Mouse (Mus musculus): ENCODE measurements around the gene Morf4l1. TPM values are rescaled to one million over a fixed set of nuclear protein-coding genes. Genes with fewer than 3 reads are reported as not detected.

Gene Morf4l1
- polyA plus RNA-seq, 1 experiment, result 775 TPM

DNA sequence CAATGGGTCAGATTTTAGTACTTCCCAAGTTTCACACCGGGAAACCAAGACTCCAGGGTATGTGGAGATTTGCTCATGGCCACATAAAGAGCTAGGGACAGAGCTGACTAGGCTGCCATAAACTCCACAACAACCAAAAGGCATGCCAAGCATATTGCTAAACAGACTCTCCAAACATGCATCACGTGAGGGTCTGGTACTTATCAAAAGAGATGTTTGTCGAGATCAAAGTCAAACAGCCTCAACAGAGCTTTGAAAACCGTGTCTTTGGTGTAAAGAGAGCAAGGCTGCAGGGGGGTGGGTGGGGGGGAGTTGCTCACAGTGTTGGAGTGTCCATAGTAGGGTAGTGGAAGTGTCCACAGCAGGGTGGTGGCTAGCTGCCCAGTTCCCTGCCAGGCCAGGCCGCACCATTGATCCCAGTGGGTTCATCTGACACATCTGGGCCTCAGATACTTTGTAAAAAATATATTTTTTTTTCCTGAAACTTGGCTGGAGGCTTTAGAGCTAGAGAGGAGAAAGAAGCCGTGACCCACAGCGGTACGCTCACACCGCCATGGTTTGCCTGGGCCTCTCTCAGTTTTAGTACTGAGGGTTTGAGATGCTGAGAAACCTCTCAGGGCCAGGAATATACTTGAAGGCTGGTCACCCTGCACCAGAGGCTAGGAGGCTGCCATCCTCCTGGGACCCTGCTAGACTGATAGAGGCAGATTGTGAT is 21.5 kb upstream of the Morf4l1 start:
- Histone ChIP-seq H3K4me3 (ENCODE audit: control insufficient read depth, low read depth, low read length) (no peak overlapping the region), H3K36me3 (ENCODE audit: control insufficient read depth, insufficient read depth, low read length) (no peaks in the 10 kb centered on the region), H3K4me1 (ENCODE audit: control insufficient read depth, insufficient read depth, low read length) (no peaks in the 10 kb centered on the region), H3K27ac (ENCODE audit: control insufficient read depth, insufficient read depth, low read depth, low read length) (no peak overlapping the region), H3K27me3 (ENCODE audit: control insufficient read depth, insufficient read depth, low read length) (no peaks in the 10 kb centered on the region)
- TF ChIP-seq POLR2A (IDR thresholded peaks at IDR 0.05; ENCODE audit: control insufficient read depth, low read depth, low read length), result no peak
- TF ChIP-seq CTCF (IDR thresholded peaks at IDR 0.05; ENCODE audit: control insufficient read depth, insufficient read depth, insufficient replicate concordance, low read depth, low read length), result no peak

DNA sequence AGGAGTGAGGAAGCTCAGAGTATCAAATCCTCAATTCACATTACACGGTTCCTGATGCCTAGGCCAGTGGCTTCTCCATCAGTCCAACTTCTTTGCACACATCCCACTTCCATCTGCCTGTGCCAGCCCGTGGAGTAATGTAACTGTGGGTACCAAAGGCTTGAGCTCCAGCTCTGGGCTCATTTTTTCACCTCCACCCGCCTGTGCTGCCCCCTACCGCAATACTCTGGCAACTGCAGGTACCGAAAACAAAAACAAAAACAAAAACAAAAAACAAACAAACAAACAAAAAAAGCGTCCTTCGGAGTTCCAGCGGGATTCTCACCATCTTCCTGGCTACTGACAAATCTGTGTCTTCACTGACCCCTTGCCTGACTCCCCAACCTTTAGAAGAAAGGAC is 20.9 kb upstream of the Morf4l1 start:
- H3K27me3 ChIP-seq (ENCODE audit: control insufficient read depth, insufficient read depth, low read length), result no peaks in the 10 kb centered on the region
- H3K36me3 ChIP-seq (ENCODE audit: control insufficient read depth, insufficient read depth, low read length), result no peaks in the 10 kb centered on the region
- H3K4me3 ChIP-seq (ENCODE audit: control insufficient read depth, low read depth, low read length), result no peak overlapping the region
- no peak overlapping the region for H3K27ac ChIP-seq (ENCODE audit: control insufficient read depth, insufficient read depth, low read depth, low read length)
- TF ChIP-seq POLR2A (IDR thresholded peaks at IDR 0.05; ENCODE audit: control insufficient read depth, low read depth, low read length), result no peak
- peak; percentile 11; the same call in 1 of the 2 replicates for TF ChIP-seq CTCF (IDR thresholded peaks at IDR 0.05; ENCODE audit: control insufficient read depth, insufficient read depth, insufficient replicate concordance, low read depth, low read length)
- no peaks in the 10 kb centered on the region for H3K4me1 ChIP-seq (ENCODE audit: control insufficient read depth, insufficient read depth, low read length)

DNA sequence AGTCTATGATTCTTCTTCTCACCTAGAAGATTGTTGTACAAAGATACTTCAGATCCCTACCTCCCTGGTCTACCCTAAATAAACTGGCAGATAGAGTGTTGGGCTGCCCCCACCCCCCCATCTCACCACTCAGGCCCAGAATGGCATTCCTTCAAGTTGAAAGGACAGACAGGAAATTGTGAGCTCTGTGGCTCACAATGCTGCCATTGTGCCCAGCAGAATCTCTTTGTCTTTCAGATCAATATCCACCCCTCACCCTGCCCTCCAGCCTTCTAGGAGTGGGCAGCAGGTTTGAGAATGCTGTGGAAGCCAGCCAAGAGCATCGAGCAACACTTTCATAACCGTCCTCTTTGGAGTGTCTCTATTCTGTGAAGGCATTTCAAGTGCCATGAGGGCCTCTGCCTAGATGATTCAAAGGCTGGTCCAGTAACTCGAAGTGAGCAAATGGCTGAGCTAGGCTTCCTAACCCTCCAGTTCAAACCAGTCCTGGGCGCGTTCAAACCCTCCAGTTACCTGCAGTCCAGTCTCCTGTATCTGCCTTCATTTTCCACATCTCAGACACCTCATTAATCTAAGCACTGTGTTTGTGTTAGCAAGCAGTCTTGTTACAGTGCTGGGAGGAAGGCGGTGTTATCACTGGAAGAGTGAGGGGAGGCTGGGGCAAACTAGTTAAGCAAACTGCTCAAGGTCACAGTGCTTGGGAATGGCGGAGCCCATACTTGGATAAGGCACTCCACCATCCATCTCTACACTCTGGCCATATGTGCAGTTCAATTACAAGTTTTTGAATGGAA is 19.2 kb upstream of the Morf4l1 start:
- no peak overlapping the region for H3K27ac ChIP-seq (ENCODE audit: control insufficient read depth, insufficient read depth, low read depth, low read length)
- H3K4me1 ChIP-seq (ENCODE audit: control insufficient read depth, insufficient read depth, low read length), result no peaks in the 10 kb centered on the region
- no peak overlapping the region for H3K4me3 ChIP-seq (ENCODE audit: control insufficient read depth, low read depth, low read length)
- no peaks in the 10 kb centered on the region for H3K27me3 ChIP-seq (ENCODE audit: control insufficient read depth, insufficient read depth, low read length)
- no peaks in the 10 kb centered on the region for H3K36me3 ChIP-seq (ENCODE audit: control insufficient read depth, insufficient read depth, low read length)
- no peak for TF ChIP-seq CTCF (IDR thresholded peaks at IDR 0.05; ENCODE audit: control insufficient read depth, insufficient read depth, insufficient replicate concordance, low read depth, low read length)
- TF ChIP-seq POLR2A (IDR thresholded peaks at IDR 0.05; ENCODE audit: control insufficient read depth, low read depth, low read length), result no peak

DNA sequence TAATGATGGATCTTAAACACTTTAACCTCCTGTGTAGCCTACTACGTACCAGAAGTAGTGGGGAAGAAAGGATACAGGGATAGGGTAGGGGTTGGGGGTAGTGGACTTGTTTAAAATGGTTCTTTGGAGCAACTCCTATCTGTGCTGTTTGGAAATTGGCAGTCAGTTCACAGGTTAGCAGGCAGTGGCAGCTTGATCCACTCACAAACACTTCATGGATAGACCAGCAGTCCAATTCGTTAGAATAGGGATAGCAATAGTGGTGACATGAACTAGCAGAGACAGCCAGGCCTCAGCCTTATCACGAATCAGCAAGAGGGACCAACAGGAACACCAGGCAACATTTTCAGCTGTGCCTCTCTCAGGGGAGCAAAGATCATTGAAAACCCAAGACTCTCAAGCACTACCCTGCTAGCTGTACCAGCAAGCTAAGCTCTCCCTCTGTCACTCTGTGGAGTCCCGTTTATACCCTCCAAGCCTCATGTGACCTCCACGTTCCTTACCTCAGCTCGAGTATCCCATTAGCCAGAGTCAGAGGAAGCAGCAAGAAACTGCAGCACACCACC is 14.1 kb upstream of the Morf4l1 start:
- no peak overlapping the region for H3K4me3 ChIP-seq (ENCODE audit: control insufficient read depth, low read depth, low read length)
- no peak overlapping the region for H3K27ac ChIP-seq (ENCODE audit: control insufficient read depth, insufficient read depth, low read depth, low read length)
- H3K27me3 ChIP-seq (ENCODE audit: control insufficient read depth, insufficient read depth, low read length), result no peaks in the 10 kb centered on the region
- TF ChIP-seq POLR2A (IDR thresholded peaks at IDR 0.05; ENCODE audit: control insufficient read depth, low read depth, low read length) (no peak), CTCF (IDR thresholded peaks at IDR 0.05; ENCODE audit: control insufficient read depth, insufficient read depth, insufficient replicate concordance, low read depth, low read length) (no peak)
- H3K36me3 ChIP-seq (ENCODE audit: control insufficient read depth, insufficient read depth, low read length), result no peaks in the 10 kb centered on the region
- peaks cover 7% of the 10 kb centered on the region for H3K4me1 ChIP-seq (ENCODE audit: control insufficient read depth, insufficient read depth, low read length)

DNA sequence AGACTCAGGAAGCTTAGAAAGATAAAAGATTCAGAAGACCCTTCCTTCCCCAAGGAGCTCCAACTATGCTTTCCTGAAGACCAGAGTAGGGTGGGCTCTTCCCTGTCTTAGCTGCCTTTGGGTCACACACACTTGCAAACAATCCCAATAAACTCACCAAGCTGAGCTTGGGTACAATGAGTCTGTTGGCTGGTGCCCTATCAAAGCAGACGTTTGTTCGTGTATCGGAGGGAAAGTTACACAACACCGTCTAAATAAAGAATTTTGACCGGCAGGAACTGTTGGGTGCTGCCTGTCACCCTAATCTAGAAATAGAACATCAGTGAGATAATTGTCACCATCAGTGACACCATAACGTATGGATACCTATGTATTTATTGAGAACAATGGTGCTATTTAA is 12.6 kb upstream of the Morf4l1 start:
- no peaks in the 10 kb centered on the region for H3K36me3 ChIP-seq (ENCODE audit: control insufficient read depth, insufficient read depth, low read length)
- H3K27me3 ChIP-seq (ENCODE audit: control insufficient read depth, insufficient read depth, low read length), result no peaks in the 10 kb centered on the region
- peaks cover 7% of the 10 kb centered on the region for H3K4me1 ChIP-seq (ENCODE audit: control insufficient read depth, insufficient read depth, low read length)
- TF ChIP-seq POLR2A (IDR thresholded peaks at IDR 0.05; ENCODE audit: control insufficient read depth, low read depth, low read length), result no peak
- no peak for TF ChIP-seq CTCF (IDR thresholded peaks at IDR 0.05; ENCODE audit: control insufficient read depth, insufficient read depth, insufficient replicate concordance, low read depth, low read length)
- no peak overlapping the region for H3K27ac ChIP-seq (ENCODE audit: control insufficient read depth, insufficient read depth, low read depth, low read length)
- no peak overlapping the region for H3K4me3 ChIP-seq (ENCODE audit: control insufficient read depth, low read depth, low read length)

DNA sequence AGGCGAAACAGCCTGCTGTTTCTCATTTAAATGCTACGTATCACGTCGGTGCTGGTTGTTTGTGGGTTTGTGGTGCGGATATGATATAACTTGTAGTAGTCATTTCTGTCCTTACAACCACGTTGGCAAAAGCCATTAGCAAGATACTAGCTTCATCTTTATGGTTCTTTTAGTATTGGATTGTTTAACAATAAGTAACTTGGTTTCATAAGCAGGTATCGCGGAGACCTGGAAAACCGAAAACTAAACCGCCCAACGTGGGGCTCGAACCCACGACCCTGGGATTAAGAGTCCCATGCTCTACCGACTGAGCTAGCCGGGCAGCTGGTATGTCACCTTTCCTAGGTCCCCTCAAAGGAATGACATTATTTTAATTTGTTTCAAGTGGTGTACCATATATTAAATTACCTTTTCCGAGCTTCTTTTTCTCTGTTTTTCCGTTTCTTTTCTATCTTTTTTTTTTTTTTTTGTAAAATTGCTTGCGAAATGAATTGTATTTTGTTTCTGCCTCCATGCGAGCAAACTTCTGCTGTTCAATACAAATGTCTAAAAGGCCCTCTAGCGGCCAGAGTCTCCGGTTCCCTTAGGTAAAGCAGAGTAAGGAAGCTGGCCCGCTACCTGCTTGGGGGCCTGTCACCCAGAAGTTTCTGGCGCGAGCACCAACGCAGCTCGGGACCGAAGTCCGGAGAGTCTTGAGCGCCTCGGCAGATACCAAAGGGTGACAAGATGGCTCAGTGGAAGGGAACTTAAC is 11.9 kb upstream of the Morf4l1 start:
- H3K4me3 ChIP-seq (ENCODE audit: control insufficient read depth, low read depth, low read length), result peak overlapping the region; percentile 25; the same call in 1 of the 2 replicates
- 0 out of 2 replicates have a peak overlapping the region, but pooled peaks have one; percentile 17 for H3K27ac ChIP-seq (ENCODE audit: control insufficient read depth, insufficient read depth, low read depth, low read length)
- no peaks in the 10 kb centered on the region for H3K36me3 ChIP-seq (ENCODE audit: control insufficient read depth, insufficient read depth, low read length)
- no peak for TF ChIP-seq CTCF (IDR thresholded peaks at IDR 0.05; ENCODE audit: control insufficient read depth, insufficient read depth, insufficient replicate concordance, low read depth, low read length)
- TF ChIP-seq POLR2A (IDR thresholded peaks at IDR 0.05; ENCODE audit: control insufficient read depth, low read depth, low read length), result no peak
- no peaks in the 10 kb centered on the region for H3K27me3 ChIP-seq (ENCODE audit: control insufficient read depth, insufficient read depth, low read length)
- H3K4me1 ChIP-seq (ENCODE audit: control insufficient read depth, insufficient read depth, low read length), result peaks cover 7% of the 10 kb centered on the region
